Mouse (Mus musculus) cerebellum, postnatal 4 days (tissue): ENCODE results near the gene Dnah8.
"Not testable (repeated sequence)": the region's sequence is repeated elsewhere in the genome, so short reads cannot be mapped to it uniquely, and the experiment has no call there.

Experiments
- DNase-seq, 2 experiments: peaks; one replicate each; pipeline ENCODE4 v3.0.0; 2022; ENCODE audit warnings: low spot score in 2 of 2, mixed read lengths in 1 of 2

Dnah8 gene

GRCm38 (mm10) chr17:30609305-30609979, 14.7 kb upstream of the Dnah8 start:
- peak in 1 of 2 experiments; percentile 18 for DNase-seq

- DNase-seq: no peak
These were observed 14.2 kb upstream of the Dnah8 start for GRCm38 (mm10) chr17:30609980-30610307.

GRCm38 (mm10) chr17:30610739-30611138, 13.4 kb upstream of the Dnah8 start:
- peak in 1 of 2 experiments; percentile 6 for DNase-seq

GRCm38 (mm10) chr17:30611221-30612074, 12.7 kb upstream of the Dnah8 start:
- DNase-seq: peak in 1 of 2 experiments; percentile 7

- DNase-seq: peak; percentile 100
These were observed 11.9 kb upstream of the Dnah8 start for GRCm38 (mm10) chr17:30612075-30612859.

- DNase-seq: no peak
These were observed 10.8 kb upstream of the Dnah8 start for GRCm38 (mm10) chr17:30613350-30613749.

GRCm38 (mm10) chr17:30616203-30616602, 8.0 kb upstream of the Dnah8 start:
- DNase-seq: no peak

GRCm38 (mm10) chr17:30618136-30618891, 5.8 kb upstream of the Dnah8 start:
- DNase-seq: peak in 1 of 2 experiments; percentile 16

GRCm38 (mm10) chr17:30619153-30619552, 5.0 kb upstream of the Dnah8 start:
- peak in 1 of 2 experiments; percentile 10 for DNase-seq

- DNase-seq: no peak
These were observed 3.6 kb upstream of the Dnah8 start for GRCm38 (mm10) chr17:30620548-30620947.

- DNase-seq: no peak
These were observed 2.7 kb upstream of the Dnah8 start for GRCm38 (mm10) chr17:30621450-30621849.

- DNase-seq: peak in 1 of 2 experiments; percentile 15
These were observed 954 bp upstream of the Dnah8 start for GRCm38 (mm10) chr17:30623200-30623599.

GRCm38 (mm10) chr17:30626719-30627118, 2.6 kb downstream of the Dnah8 start, which contains the start of gene Glo1:
Gene Glo1, minus strand, starts transcription at chr17:30626871.
- DNase-seq: not testable (repeated sequence)

GRCm38 (mm10) chr17:30635367-30635766, 11.2 kb downstream of the Dnah8 start:
- DNase-seq: peak in 1 of 2 experiments; percentile 28

GRCm38 (mm10) chr17:30637714-30638113, 13.6 kb downstream of the Dnah8 start:
- no peak for DNase-seq

GRCm38 (mm10) chr17:30638996-30639395, 14.8 kb downstream of the Dnah8 start:
- no peak for DNase-seq

- DNase-seq: no peak
These were observed 16.7 kb downstream of the Dnah8 start for GRCm38 (mm10) chr17:30640896-30641295.

- no peak for DNase-seq
These were observed 24.6 kb downstream of the Dnah8 start for GRCm38 (mm10) chr17:30648770-30649169.

GRCm38 (mm10) chr17:30653010-30653409, 28.9 kb downstream of the Dnah8 start:
- DNase-seq: peak in 1 of 2 experiments; percentile 35

GRCm38 (mm10) chr17:30657530-30658151, 33.5 kb downstream of the Dnah8 start:
- DNase-seq: no peak

- peak in 1 of 2 experiments; percentile 48 for DNase-seq
These were observed 34.0 kb downstream of the Dnah8 start for GRCm38 (mm10) chr17:30658152-30658544.
